Mouse (Mus musculus) MEL (cell line): Measurements from ENCODE around the gene Chchd1. TPM values are rescaled to one million over a fixed set of nuclear protein-coding genes. Genes with fewer than 3 reads are reported as not detected.

Experiments used
- DNase-seq: peaks from one replicate; pipeline ENCODE4 v3.0.0; 2011; ENCODE audit warnings: low read depth, low spot score
- H3K27ac ChIP-seq: 2 replicates; pipeline ENCODE4 v1.5.1; 2012; ENCODE audit warnings: low read depth, mild to moderate bottlenecking, control low read depth, low read length, moderate library complexity; ENCODE audit not compliant: control insufficient read depth
- H3K27me3 ChIP-seq, 2 experiments: fragments of 150-350 bp in 1 of 2; sonication (generic) in 1 of 2; 2 replicates each; pipeline ENCODE4 v1.6.1; 2012; ENCODE audit warnings: low read length in 2 of 2, mild to moderate bottlenecking in 2 of 2, improper control_type of control experiment in 1 of 2, moderate library complexity in 1 of 2; ENCODE audit not compliant: insufficient read depth in 2 of 2, control insufficient read depth in 1 of 2
- H3K36me3 ChIP-seq, 2 experiments: 2 replicates each; pipeline ENCODE4 v1.6.1; 2012 to 2014; ENCODE audit warnings: low read length in 2 of 2, improper control_type of control experiment in 1 of 2, inconsistent platforms in 1 of 2, mild to moderate bottlenecking in 1 of 2; ENCODE audit not compliant: insufficient read depth in 2 of 2, control insufficient read depth in 1 of 2
- H3K4me1 ChIP-seq, 2 experiments: fragments of 150-350 bp in 1 of 2; sonication (generic) in 1 of 2; 2 replicates each; pipeline ENCODE4 v1.6.1; 2012; ENCODE audit warnings: low read length in 2 of 2, improper control_type of control experiment in 1 of 2, mild to moderate bottlenecking in 1 of 2; ENCODE audit not compliant: insufficient read depth in 2 of 2, control insufficient read depth in 1 of 2
- H3K4me3 ChIP-seq, 2 experiments: fragments of 150-350 bp in 1 of 2; sonication (generic) in 1 of 2; 2 replicates each; pipeline ENCODE4 v1.5.1; 2012; ENCODE audit warnings: low read depth in 2 of 2, low read length in 2 of 2, mild to moderate bottlenecking in 2 of 2, moderate library complexity in 2 of 2, control low read depth in 1 of 2, improper control_type of control experiment in 1 of 2; ENCODE audit not compliant: control insufficient read depth in 1 of 2, insufficient read depth in 1 of 2
- H3K79me2 ChIP-seq: 2 replicates; pipeline ENCODE4 v1.6.1; 2012; ENCODE audit warnings: mild to moderate bottlenecking, low read length, moderate library complexity; ENCODE audit not compliant: control insufficient read depth, poor library complexity, insufficient read depth
- H3K9ac ChIP-seq: 2 replicates; pipeline ENCODE4 v1.6.1; 2012; ENCODE audit warnings: low read depth, mild to moderate bottlenecking, control low read depth, low read length, moderate library complexity; ENCODE audit not compliant: control insufficient read depth, poor library complexity, severe bottlenecking
- H3K9me3 ChIP-seq: fragments of 150-350 bp; sonication (generic); replicated peaks from 2 replicates; pipeline ENCODE4 v1.6.1; 2012; ENCODE audit warnings: mild to moderate bottlenecking, low read length, improper control_type of control experiment, moderate library complexity; ENCODE audit not compliant: insufficient read depth
- CHD1 ChIP-seq: IDR thresholded peaks from 2 replicates; pipeline ENCODE4 v1.6.1; 2012; ENCODE audit warnings: low read depth, mild to moderate bottlenecking, inconsistent platforms, low read length, improper control_type of control experiment
- E2F4 ChIP-seq: IDR thresholded peaks from 2 replicates; pipeline ENCODE4 v1.6.1; 2011; ENCODE audit warnings: low read depth, low read length, improper control_type of control experiment, borderline replicate concordance
- ETS1 ChIP-seq: IDR thresholded peaks from 2 replicates; pipeline ENCODE4 v1.6.1; 2012; ENCODE audit warnings: low read depth, mild to moderate bottlenecking, inconsistent platforms, low read length, improper control_type of control experiment, moderate library complexity
- GATA1 ChIP-seq: IDR thresholded peaks from 2 replicates; pipeline ENCODE4 v1.6.1; 2011; ENCODE audit warnings: low read depth, low read length, improper control_type of control experiment
- JUND ChIP-seq: IDR thresholded peaks from 2 replicates; pipeline ENCODE4 v1.6.1; 2011; ENCODE audit warnings: low read depth, mild to moderate bottlenecking, improper control_type of control experiment, low read length
- MAZ ChIP-seq: IDR thresholded peaks from 2 replicates; pipeline ENCODE4 v1.6.1; 2012; ENCODE audit warnings: low read depth, mild to moderate bottlenecking, inconsistent platforms, low read length, improper control_type of control experiment
- MEF2A ChIP-seq: IDR thresholded peaks from 2 replicates; pipeline ENCODE4 v1.6.1; 2014; ENCODE audit warnings: low read depth, mild to moderate bottlenecking, inconsistent platforms, low read length, improper control_type of control experiment; ENCODE audit not compliant: poor library complexity, insufficient replicate concordance, severe bottlenecking; ENCODE audit errors: extremely low read depth
- MYB ChIP-seq: IDR thresholded peaks from 2 replicates; pipeline ENCODE4 v1.6.1; 2011; ENCODE audit warnings: mild to moderate bottlenecking, low read depth, low read length, improper control_type of control experiment
- MYC ChIP-seq: IDR thresholded peaks from 2 replicates; pipeline ENCODE4 v1.6.1; 2011; ENCODE audit warnings: low read depth, mild to moderate bottlenecking, low read length, improper control_type of control experiment, moderate library complexity
- NRF1 ChIP-seq: IDR thresholded peaks from 2 replicates; pipeline ENCODE4 v1.6.1; 2014; ENCODE audit warnings: low read depth, mild to moderate bottlenecking, inconsistent platforms, low read length, improper control_type of control experiment, moderate library complexity; ENCODE audit not compliant: poor library complexity, insufficient read depth, severe bottlenecking
- POLR2A ChIP-seq, 2 experiments: IDR thresholded peaks; 2 replicates each; pipeline ENCODE4 v1.6.1; 2011 to 2012; ENCODE audit warnings: low read length in 2 of 2, mild to moderate bottlenecking in 2 of 2, control low read depth in 1 of 2, improper control_type of control experiment in 1 of 2, low read depth in 1 of 2, moderate library complexity in 1 of 2; ENCODE audit not compliant: control insufficient read depth in 1 of 2, insufficient read depth in 1 of 2, poor library complexity in 1 of 2
- SIN3A ChIP-seq: IDR thresholded peaks from 2 replicates; pipeline ENCODE4 v1.6.1; 2012; ENCODE audit warnings: low read length, improper control_type of control experiment, inconsistent platforms
- TBP ChIP-seq: IDR thresholded peaks from 2 replicates; pipeline ENCODE4 v1.8.0; 2011; ENCODE audit warnings: low read depth, low read length, improper control_type of control experiment
- USF2 ChIP-seq, 2 experiments: IDR thresholded peaks; 2 replicates each; pipeline ENCODE4 v1.6.1; 2011 to 2012; ENCODE audit warnings: improper control_type of control experiment in 2 of 2, low read length in 2 of 2, borderline replicate concordance in 1 of 2, inconsistent platforms in 1 of 2, low read depth in 1 of 2, mild to moderate bottlenecking in 1 of 2; ENCODE audit not compliant: insufficient read depth in 1 of 2
- ZMIZ1 ChIP-seq: IDR thresholded peaks from 2 replicates; pipeline ENCODE4 v1.6.1; 2012; ENCODE audit warnings: low read depth, mild to moderate bottlenecking, inconsistent platforms, low read length, improper control_type of control experiment, moderate library complexity
- ZNF384 ChIP-seq: IDR thresholded peaks from 2 replicates; pipeline ENCODE4 v1.6.1; 2012; ENCODE audit warnings: low read depth, mild to moderate bottlenecking, inconsistent platforms, low read length, improper control_type of control experiment
- polyA plus RNA-seq, 2 experiments: library from polyadenylated mRNA; stranded (reverse) in 1 of 2; unstranded in 1 of 2; fragments of >175 nt in 1 of 2; fragments of >200 nt in 1 of 2; gene quantifications; 2 replicates each; pipeline versions ENCODE4 v1.2.1 to v1.2.4; 2012; ENCODE audit warnings: low replicate concordance in 2 of 2, low read depth in 1 of 2; ENCODE audit not compliant: insufficient read length in 2 of 2, insufficient read depth in 1 of 2, missing spikeins in 1 of 2
- total RNA-seq: library from RNA; depleted of rRNA; stranded (reverse); fragments of 300-350 nt; gene quantifications from 2 replicates; pipeline ENCODE4 v1.2.3, GENCODE M21; 2012

Gene Chchd1
- total and polyA plus RNA-seq, 3 experiments = 136 to 164 TPM; not detected in 1

GRCm38 (mm10) chr14:20689009-20689408 lies 13.8 kb upstream of the Chchd1 start:
- no peak overlapping the region for H3K9ac ChIP-seq
- no peaks in the 10 kb centered on the region for H3K9me3 ChIP-seq
- no peak overlapping the region for H3K4me3 ChIP-seq

GRCm38 (mm10) chr14:20691772-20692171 lies 11.0 kb upstream of the Chchd1 start:
- Histone ChIP-seq H3K27ac (no peak overlapping the region), H3K27me3 (no peaks in the 10 kb centered on the region), H3K79me2 (peaks cover 14% of the 10 kb centered on the region), H3K4me3 (no peak overlapping the region), H3K4me1 (no peaks in the 10 kb centered on the region), H3K36me3 (peaks cover 0 to 36% of the 10 kb centered on the region in 2 experiments), H3K9me3 (no peaks in the 10 kb centered on the region), H3K9ac (no peak overlapping the region)
- TF ChIP-seq POLR2A (IDR thresholded peaks at IDR 0.05; ENCODE audit: control insufficient read depth in 1 of 2, insufficient read depth in 1 of 2, low read depth in 1 of 2, low read length in 2 of 2, poor library complexity in 1 of 2) (peak in 1 of 2 experiments; percentile 25; a peak in 1 of 4 replicates), ZNF384 (no peak), MYB (no peak), TBP (no peak)
- DNase-seq = no peak

More at GRCm38 (mm10) chr14:20689009-20689408, 13.8 kb upstream of the Chchd1 start:
- H3K79me2 ChIP-seq = no peaks in the 10 kb centered on the region
- no peak for TF ChIP-seq ETS1
- TF ChIP-seq E2F4 = no peak
- TF ChIP-seq MAZ = no peak
- TF ChIP-seq CHD1 = no peak
- TF ChIP-seq MEF2A = no peak
- no peak for TF ChIP-seq JUND
- no peak for TF ChIP-seq SIN3A
- TF ChIP-seq MYC = no peak
- TF ChIP-seq GATA1 = no peak
- no peak for TF ChIP-seq ZMIZ1
- no peak for TF ChIP-seq NRF1
- TF ChIP-seq, all 39 proteins: peak for 0
- H3K27ac ChIP-seq = no peak overlapping the region
- H3K4me1 ChIP-seq = no peaks in the 10 kb centered on the region
- no peaks in the 10 kb centered on the region for H3K27me3 ChIP-seq
- DNase-seq = no peak
- peaks cover 0 to 43% of the 10 kb centered on the region in 2 experiments; a peak in 2 of 4 replicates for H3K36me3 ChIP-seq

GRCm38 (mm10) chr14:20693589-20694101 lies 9.2 kb upstream of the Chchd1 start:
- no peak for DNase-seq
- H3K79me2 ChIP-seq = peaks cover 21% of the 10 kb centered on the region
- no peak overlapping the region for H3K4me3 ChIP-seq
- no peak overlapping the region for H3K9ac ChIP-seq
- H3K27me3 ChIP-seq = no peaks in the 10 kb centered on the region
- TF ChIP-seq POLR2A (IDR thresholded peaks at IDR 0.05; ENCODE audit: control insufficient read depth in 1 of 2, insufficient read depth in 1 of 2, low read depth in 1 of 2, low read length in 2 of 2, poor library complexity in 1 of 2) (no peak), SIN3A (no peak), TBP (no peak), JUND (no peak), USF2 (IDR thresholded peaks at IDR 0.05; ENCODE audit: borderline replicate concordance in 1 of 2, insufficient read depth in 1 of 2, low read depth in 1 of 2, low read length in 2 of 2) (no peak)
- no peak overlapping the region for H3K27ac ChIP-seq
- peaks cover 6 to 8% of the 10 kb centered on the region in 2 experiments for H3K4me1 ChIP-seq
- no peaks in the 10 kb centered on the region for H3K9me3 ChIP-seq
- H3K36me3 ChIP-seq = peaks cover 14 to 26% of the 10 kb centered on the region in 2 experiments
